Mouse (Mus musculus) CH12.LX (cell line): Measurements from ENCODE around the gene Artn. TPM values are rescaled to one million over a fixed set of nuclear protein-coding genes. Genes with fewer than 3 reads are reported as not detected.

Experiments
- DNase-seq: peaks from one replicate; pipeline ENCODE4 v3.0.0-alpha.2; 2013; ENCODE audit errors: extremely low read depth
- H3K27ac ChIP-seq: 2 replicates; pipeline ENCODE4 v1.5.1; 2012; ENCODE audit warnings: low read depth, mild to moderate bottlenecking, control low read depth, moderate library complexity; ENCODE audit not compliant: insufficient read depth
- H3K27me3 ChIP-seq: replicated peaks from 2 replicates; pipeline ENCODE3; 2012; ENCODE audit warnings: inconsistent platforms
- H3K36me3 ChIP-seq, 2 experiments: replicated peaks in 1 of 2; 2 replicates each; pipeline versions ENCODE3 to v1.6.1; 2012; ENCODE audit warnings: inconsistent platforms in 1 of 2, low read length in 1 of 2, mild to moderate bottlenecking in 1 of 2, mixed read lengths in 1 of 2, moderate library complexity in 1 of 2; ENCODE audit not compliant: control insufficient read depth in 1 of 2, insufficient read depth in 1 of 2
- H3K4me1 ChIP-seq, 2 experiments: 2 replicates each; pipeline ENCODE4 v1.6.1; 2012; ENCODE audit warnings: inconsistent platforms in 1 of 2, moderate library complexity in 1 of 2; ENCODE audit not compliant: insufficient read depth in 2 of 2, control insufficient read depth in 1 of 2
- H3K4me2 ChIP-seq: 2 replicates; pipeline ENCODE4 v1.6.1; 2012; ENCODE audit warnings: low read depth, mild to moderate bottlenecking, control low read depth; ENCODE audit not compliant: poor library complexity, insufficient read depth, severe bottlenecking
- H3K4me3 ChIP-seq, 3 experiments: fragments of 150-350 bp in 1 of 3; sonication (generic) in 1 of 3; replicated peaks in 1 of 3; 2 replicates each; pipeline versions ENCODE3 to v1.5.1; 2011 to 2012; ENCODE audit warnings: low read depth in 2 of 3, low read length in 2 of 3, mild to moderate bottlenecking in 2 of 3, moderate library complexity in 2 of 3, control low read depth in 1 of 3, improper control_type of control experiment in 1 of 3, inconsistent platforms in 1 of 3, mixed read lengths in 1 of 3; ENCODE audit not compliant: poor library complexity in 1 of 3
- H3K79me2 ChIP-seq: replicated peaks from 2 replicates; pipeline ENCODE4 v1.6.1; 2012; ENCODE audit warnings: mild to moderate bottlenecking, moderate library complexity; ENCODE audit not compliant: control insufficient read depth, poor library complexity, insufficient read depth, severe bottlenecking; ENCODE audit errors: extremely low read depth
- H3K9ac ChIP-seq: 2 replicates; pipeline ENCODE4 v1.6.1; 2012; ENCODE audit warnings: low read depth, mild to moderate bottlenecking, control low read depth, moderate library complexity; ENCODE audit not compliant: insufficient read depth
- H3K9me3 ChIP-seq: replicated peaks from 2 replicates; pipeline ENCODE3; 2012; ENCODE audit warnings: low read length, inconsistent platforms, mixed read lengths
- CHD1 ChIP-seq: IDR thresholded peaks from 2 replicates; pipeline ENCODE4 v1.6.1; 2012; ENCODE audit warnings: low read depth, low read length, improper control_type of control experiment, inconsistent platforms
- CTCF ChIP-seq, 2 experiments: IDR thresholded peaks in 1 of 2; conservative IDR thresholded peaks in 1 of 2; 2 replicates each; pipeline ENCODE4 v1.5.1; 2011 to 2012; ENCODE audit warnings: low read depth in 2 of 2, low read length in 2 of 2, improper control_type of control experiment in 1 of 2, inconsistent platforms in 1 of 2, mild to moderate bottlenecking in 1 of 2, moderate library complexity in 1 of 2
- E2F4 ChIP-seq: IDR thresholded peaks from 2 replicates; pipeline ENCODE4 v1.6.1; 2011; ENCODE audit warnings: low read depth, low read length, improper control_type of control experiment; ENCODE audit not compliant: insufficient replicate concordance
- EP300 ChIP-seq: IDR thresholded peaks from 2 replicates; pipeline ENCODE4 v1.6.1; 2011; ENCODE audit warnings: low read length, improper control_type of control experiment
- IRF4 ChIP-seq: IDR thresholded peaks from 2 replicates; pipeline ENCODE4 v1.6.1; 2014; ENCODE audit warnings: low read depth, mild to moderate bottlenecking, inconsistent platforms, low read length, improper control_type of control experiment
- JUN ChIP-seq: IDR thresholded peaks from 2 replicates; pipeline ENCODE4 v1.6.1; 2011; ENCODE audit warnings: low read depth, mild to moderate bottlenecking, low read length, improper control_type of control experiment, moderate library complexity; ENCODE audit not compliant: insufficient read depth
- MAFK ChIP-seq: IDR thresholded peaks from 2 replicates; pipeline ENCODE4 v1.6.1; 2011; ENCODE audit warnings: low read length, improper control_type of control experiment; ENCODE audit not compliant: insufficient replicate concordance
- MAZ ChIP-seq: IDR thresholded peaks from 2 replicates; pipeline ENCODE4 v1.6.1; 2012; ENCODE audit warnings: low read depth, mild to moderate bottlenecking, inconsistent platforms, low read length, improper control_type of control experiment, moderate library complexity
- MXI1 ChIP-seq: IDR thresholded peaks from 2 replicates; pipeline ENCODE4 v1.6.1; 2011; ENCODE audit warnings: mild to moderate bottlenecking, low read depth, low read length, improper control_type of control experiment
- POLR2A ChIP-seq: IDR thresholded peaks from 2 replicates; pipeline ENCODE4 v1.6.1; 2011; ENCODE audit warnings: low read depth, mild to moderate bottlenecking, improper control_type of control experiment, low read length
- POLR2AphosphoS2 ChIP-seq: IDR thresholded peaks from 2 replicates; pipeline ENCODE4 v1.6.1; 2011; ENCODE audit warnings: low read depth, low read length, improper control_type of control experiment
- SIN3A ChIP-seq: IDR thresholded peaks from 2 replicates; pipeline ENCODE4 v1.6.1; 2012; ENCODE audit warnings: low read length, improper control_type of control experiment, inconsistent platforms
- TBP ChIP-seq: conservative IDR thresholded peaks from 2 replicates; pipeline ENCODE4 v1.6.1; 2011; ENCODE audit warnings: low read depth, low read length, improper control_type of control experiment
- USF2 ChIP-seq: conservative IDR thresholded peaks from 2 replicates; pipeline ENCODE4 v1.6.1; 2011; ENCODE audit warnings: low read depth, low read length, improper control_type of control experiment
- ZKSCAN1 ChIP-seq: IDR thresholded peaks from 2 replicates; pipeline ENCODE4 v1.6.1; 2012; ENCODE audit warnings: low read depth, inconsistent platforms, low read length, improper control_type of control experiment, borderline replicate concordance
- dilution Hi-C: fragments of 300-500 bp; cut with MboI; formaldehyde crosslinking; loops from 2 replicates; pipeline ENCODE4 v1.14.3; 2020; ENCODE audit warnings: low sequenced_read_pairs; ENCODE audit not compliant: extremely low pct_unique_long_range_greater_than_20kb, extremely low pct_ligation_motif_present
- in situ Hi-C: fragments of 300-500 bp; cut with MboI; formaldehyde crosslinking; loops from 3 replicates; pipeline ENCODE4 v1.14.3; 2019; ENCODE audit warnings: low sequenced_read_pairs, low pct_ligation_motif_present, low pct_unique_long_range_greater_than_20kb, mixed read lengths
- polyA plus RNA-seq: library from polyadenylated mRNA; unstranded; fragments of >175 nt; gene quantifications from 2 replicates; pipeline ENCODE4 v1.2.1, GENCODE M21; 2012; ENCODE audit warnings: low read depth; ENCODE audit not compliant: insufficient read length
- total RNA-seq, 2 experiments: library from RNA; depleted of rRNA; stranded (reverse); fragments of 300-350 nt in 1 of 2; fragments of >200 nt in 1 of 2; gene quantifications; 2 replicates each; pipeline ENCODE4 v1.2.3; 2012 to 2014

Artn gene
- total and polyA plus RNA-seq, 3 experiments: not detected

- Histone ChIP-seq H3K4me3 (no peak overlapping the region), H3K4me2 (no peak overlapping the region)
- TF ChIP-seq JUN: no peak
- TF ChIP-seq MAFK: no peak
- no peak for TF ChIP-seq MXI1
- TF ChIP-seq USF2: no peak
- no peak for TF ChIP-seq ZKSCAN1
- TF ChIP-seq TBP: no peak
- TF ChIP-seq POLR2AphosphoS2: no peak
- TF ChIP-seq, all 38 proteins: peak for 0
- H3K27me3 ChIP-seq: no peaks in the 10 kb centered on the region
- H3K9ac ChIP-seq: peak overlapping the region; percentile 82; the same call in 1 of the 2 replicates
- H3K79me2 ChIP-seq: peaks cover 12% of the 10 kb centered on the region; the same call in 1 of the 2 replicates
- no peaks in the 10 kb centered on the region for H3K9me3 ChIP-seq
- in situ Hi-C loops: loop anchor here (10.0 kb wide), 1 partner anchor 148 kb away; no protein-coding TSS in a partner anchor
- no peak for DNase-seq
- dilution Hi-C loops: no loop called here
- peaks cover 9 to 24% of the 10 kb centered on the region in 2 experiments for H3K36me3 ChIP-seq
- peaks cover 6 to 48% of the 10 kb centered on the region in 2 experiments; a peak in 3 of 4 replicates for H3K4me1 ChIP-seq
- H3K27ac ChIP-seq: no peak overlapping the region
Measured at GRCm38 (mm10) chr4:117916386-117916785, 13.2 kb downstream of the Artn start.

- H3K4me1 ChIP-seq: peaks cover 6 to 49% of the 10 kb centered on the region in 2 experiments; a peak in 3 of 4 replicates
- DNase-seq: peak; percentile 29
- peak overlapping the region; percentile 82 for H3K9ac ChIP-seq
- H3K27ac ChIP-seq: no peak overlapping the region
- no peaks in the 10 kb centered on the region for H3K27me3 ChIP-seq
- H3K4me2 ChIP-seq: peak overlapping the region; percentile 54
- H3K4me3 ChIP-seq: peak overlapping the region; percentile 84 to 96 (median 86)
- H3K79me2 ChIP-seq: peaks cover 12% of the 10 kb centered on the region; the same call in 1 of the 2 replicates
- in situ Hi-C loops: loop anchor here (10.0 kb wide), 1 partner anchor 149 kb away; no protein-coding TSS in a partner anchor
- peaks cover 13 to 31% of the 10 kb centered on the region in 2 experiments for H3K36me3 ChIP-seq
- dilution Hi-C loops: no loop called here
- no peaks in the 10 kb centered on the region for H3K9me3 ChIP-seq
- TF ChIP-seq SIN3A: peak; percentile 7; the same call in 1 of the 2 replicates
- TF ChIP-seq CTCF (conservative IDR thresholded peaks at IDR 0.05 in 1 of 2, IDR thresholded peaks at IDR 0.05 in 1 of 2; ENCODE audit: low read depth in 2 of 2, low read length in 2 of 2): no peak
- TF ChIP-seq MXI1: 0 out of 2 replicates have a peak, but pooled peaks have one; percentile 36
- TF ChIP-seq IRF4: peak; percentile 4; the same call in 1 of the 2 replicates
- 0 out of 2 replicates have a peak, but pooled peaks have one; percentile 20 for TF ChIP-seq POLR2AphosphoS2
- 0 out of 2 replicates have a peak, but pooled peaks have one; percentile 55 for TF ChIP-seq CHD1
- TF ChIP-seq E2F4: 0 out of 2 replicates have a peak, but pooled peaks have one; percentile 22
- no peak for TF ChIP-seq POLR2A
- TF ChIP-seq EP300: peak; percentile 24
- 0 out of 2 replicates have a peak, but pooled peaks have one; percentile 3 for TF ChIP-seq MAZ
Measured at GRCm38 (mm10) chr4:117915489-117916105, 14.0 kb downstream of the Artn start.
